Mouse (Mus musculus) retina, embryonic 14.5 days (tissue): ENCODE results near the gene Gatb.

Source experiments
- DNase-seq: peaks from one replicate; pipeline ENCODE4 v3.0.0-alpha.2; 2015; ENCODE audit warnings: low spot score

Gene Gatb

GRCm38 (mm10) chr3:85659681-85660080, 85.8 kb downstream of the Gatb start:
- no peak for DNase-seq

- no peak for DNase-seq
Measured at GRCm38 (mm10) chr3:85661926-85662813, 88.3 kb downstream of the Gatb start.

- DNase-seq: no peak
Measured at GRCm38 (mm10) chr3:85663826-85664225, 89.9 kb downstream of the Gatb start.

- no peak for DNase-seq
Measured at GRCm38 (mm10) chr3:85664591-85665171, 90.8 kb downstream of the Gatb start.

- DNase-seq: no peak
Measured at GRCm38 (mm10) chr3:85666166-85666565, 92.2 kb downstream of the Gatb start.

- DNase-seq: no peak
Measured at GRCm38 (mm10) chr3:85666736-85667135, 92.8 kb downstream of the Gatb start.

GRCm38 (mm10) chr3:85667683-85668082, 93.8 kb downstream of the Gatb start:
- no peak for DNase-seq

- DNase-seq: no peak
Measured at GRCm38 (mm10) chr3:85669844-85670243, 95.9 kb downstream of the Gatb start.

GRCm38 (mm10) chr3:85677133-85677532, 103.2 kb downstream of the Gatb start:
- DNase-seq: no peak

GRCm38 (mm10) chr3:85677952-85678351, 104.0 kb downstream of the Gatb start:
- DNase-seq: no peak

GRCm38 (mm10) chr3:85679312-85679933, 105.5 kb downstream of the Gatb start:
- no peak for DNase-seq

- DNase-seq: no peak
Measured at GRCm38 (mm10) chr3:85679960-85680359, 106.0 kb downstream of the Gatb start.

GRCm38 (mm10) chr3:85681136-85681535, 107.2 kb downstream of the Gatb start:
- peak; percentile 46 for DNase-seq

- DNase-seq: no peak
Measured at GRCm38 (mm10) chr3:85683618-85684017, 109.7 kb downstream of the Gatb start.

- no peak for DNase-seq
Measured at GRCm38 (mm10) chr3:85685271-85685670, 111.4 kb downstream of the Gatb start.

- DNase-seq: no peak
Measured at GRCm38 (mm10) chr3:85688341-85688740, 114.4 kb downstream of the Gatb start.

- peak; percentile 23 for DNase-seq
Measured at GRCm38 (mm10) chr3:85691134-85691533, 117.2 kb downstream of the Gatb start.

- DNase-seq: no peak
Measured at GRCm38 (mm10) chr3:85693013-85693412, 119.1 kb downstream of the Gatb start.

GRCm38 (mm10) chr3:85695056-85695455, 121.1 kb downstream of the Gatb start:
- DNase-seq: no peak

GRCm38 (mm10) chr3:85698496-85698895, 124.6 kb downstream of the Gatb start:
- DNase-seq: no peak

GRCm38 (mm10) chr3:85703141-85703882, 129.4 kb downstream of the Gatb start:
- DNase-seq: peak; percentile 23
